Mouse (Mus musculus): ENCODE results near the gene Rasa3.

Gene Rasa3

DNA sequence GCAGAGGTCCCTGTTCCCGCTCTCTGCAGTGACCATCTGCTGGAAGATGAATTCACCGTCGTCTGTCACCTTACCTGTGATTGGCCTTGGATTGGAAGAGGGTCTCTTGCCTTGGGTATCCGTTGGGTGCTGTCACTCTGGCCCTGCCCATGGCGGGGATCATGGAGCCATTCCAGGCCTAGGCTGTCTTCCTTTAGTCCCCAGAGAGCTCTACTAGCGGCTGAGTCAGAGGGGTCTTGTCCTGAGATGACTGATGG lies 125.9 kb downstream of the Rasa3 start:
- DNase-seq (ENCODE audit: low read depth, low spot score) = no peak

DNA sequence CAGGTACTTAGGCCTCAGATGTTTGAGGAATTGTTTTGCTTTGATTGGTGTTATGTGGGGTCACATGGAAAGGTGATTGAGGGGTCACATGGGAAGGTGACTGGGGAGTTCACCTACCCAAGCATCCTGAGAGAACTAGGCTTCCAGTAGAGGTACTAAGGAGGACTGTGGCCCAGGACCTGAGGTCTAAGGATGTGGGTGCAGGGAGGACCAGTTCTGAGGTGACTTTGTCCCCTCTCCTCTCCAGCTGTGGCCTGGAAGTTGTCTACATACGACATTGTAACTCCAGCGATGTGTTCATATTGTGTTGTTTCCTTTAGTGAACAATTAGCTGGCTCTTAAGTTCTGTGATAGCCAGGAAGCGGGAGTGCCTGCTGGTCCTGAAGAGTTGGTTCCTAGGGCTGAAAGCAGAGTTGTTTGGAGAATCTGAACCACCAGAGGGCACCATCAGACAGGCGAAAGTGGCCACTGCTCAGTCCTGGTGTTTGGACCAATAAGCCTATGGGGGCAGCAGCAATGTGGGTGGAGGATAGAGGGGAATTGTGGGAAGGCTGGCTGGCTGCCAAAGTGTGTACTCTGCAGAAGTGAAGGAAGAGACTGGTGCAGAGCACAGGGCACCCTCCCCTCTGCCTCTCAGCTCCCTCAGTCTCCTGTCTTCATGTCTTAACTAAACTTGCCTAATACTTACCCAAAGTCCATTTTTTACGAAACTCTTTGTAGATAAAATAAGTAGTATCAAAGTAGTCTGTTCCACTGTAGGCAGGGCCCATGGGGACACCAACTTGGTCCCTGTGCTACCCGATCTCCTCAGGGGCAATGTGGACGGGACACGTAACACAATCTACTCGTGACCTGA lies 126.5 kb downstream of the Rasa3 start:
- DNase-seq (ENCODE audit: low read depth, low spot score) = peak; percentile 75

DNA sequence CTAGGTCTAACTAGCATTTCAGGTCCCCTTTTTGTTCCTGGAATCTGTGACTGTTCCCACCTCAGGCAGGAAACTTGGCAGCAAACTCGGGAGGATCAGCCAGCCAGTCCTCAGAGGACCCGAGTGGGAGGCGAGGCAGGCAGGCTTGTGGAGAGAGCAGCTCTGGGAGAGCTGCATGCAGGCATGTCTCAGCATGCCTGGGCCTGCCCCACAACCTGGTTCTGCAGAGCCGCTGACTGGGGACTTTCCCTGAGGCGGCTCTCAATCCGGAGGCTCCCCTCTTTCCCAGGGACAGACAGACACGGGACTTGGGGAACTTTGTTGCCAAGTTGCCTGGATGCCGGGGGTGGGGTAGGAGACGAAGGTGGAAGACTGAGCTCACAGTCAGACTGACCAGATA lies 128.6 kb downstream of the Rasa3 start:
- no peak for DNase-seq (ENCODE audit: low read depth, low spot score)

DNA sequence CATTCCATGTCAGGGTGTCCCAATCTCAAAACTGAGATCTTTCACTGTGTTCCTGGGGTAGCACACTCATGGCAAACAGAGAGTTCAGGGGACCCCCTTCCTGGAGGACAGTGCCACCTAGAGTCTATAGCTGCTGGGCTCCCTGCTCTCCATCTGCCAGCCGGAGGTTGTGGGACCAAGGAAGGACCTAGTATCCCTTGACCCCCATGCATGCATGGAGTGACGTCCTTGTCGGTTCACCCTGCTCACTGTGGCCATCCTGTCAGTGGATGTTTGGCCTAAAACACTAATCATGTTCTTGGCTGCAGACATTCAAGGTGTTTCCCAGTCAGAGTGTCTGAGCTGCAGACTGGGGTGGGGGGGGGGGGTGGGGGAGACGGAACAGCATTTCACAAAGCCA lies 129.2 kb downstream of the Rasa3 start:
- no peak for DNase-seq (ENCODE audit: low read depth, low spot score)

DNA sequence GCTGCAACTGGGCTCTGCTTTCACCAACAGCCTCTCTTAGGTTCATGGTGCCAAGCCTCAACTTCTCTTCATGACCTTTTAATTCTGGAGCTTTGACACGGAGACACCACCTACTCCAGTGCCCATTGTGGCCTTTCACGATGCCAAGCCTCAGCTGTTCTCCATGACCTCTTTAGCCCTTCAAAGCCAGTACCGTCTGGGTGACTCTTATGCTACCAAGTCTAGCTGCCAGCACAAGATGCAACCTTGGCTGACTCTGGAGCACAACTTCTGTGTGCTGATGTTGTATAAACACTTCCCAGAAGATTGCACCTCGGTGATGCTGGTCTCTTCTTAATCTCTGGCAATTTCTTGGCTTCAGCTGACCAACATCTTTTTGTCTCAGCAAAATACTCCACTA lies 131.0 kb downstream of the Rasa3 start:
- DNase-seq (ENCODE audit: low read depth, low spot score) = no peak

DNA sequence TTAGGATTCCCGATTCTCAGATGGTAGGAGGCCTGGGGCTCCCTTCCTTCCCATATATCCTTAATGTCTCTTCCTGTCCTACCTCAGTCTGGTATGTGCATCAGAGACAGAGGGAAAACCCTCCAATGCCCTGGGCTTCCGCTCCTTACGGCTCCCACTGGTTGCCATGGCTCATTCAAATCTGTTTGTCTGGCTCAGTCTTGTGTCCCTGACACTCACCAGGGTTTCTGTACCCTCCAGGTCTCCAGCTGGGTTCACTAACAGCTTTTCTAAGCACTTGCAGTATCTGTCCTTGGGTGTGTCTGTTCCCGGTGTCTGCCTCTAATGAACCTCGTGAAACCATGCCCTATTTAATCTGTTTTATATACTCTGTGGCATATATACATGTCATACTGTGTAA lies 135.9 kb downstream of the Rasa3 start:
- DNase-seq (ENCODE audit: low read depth, low spot score) = no peak

DNA sequence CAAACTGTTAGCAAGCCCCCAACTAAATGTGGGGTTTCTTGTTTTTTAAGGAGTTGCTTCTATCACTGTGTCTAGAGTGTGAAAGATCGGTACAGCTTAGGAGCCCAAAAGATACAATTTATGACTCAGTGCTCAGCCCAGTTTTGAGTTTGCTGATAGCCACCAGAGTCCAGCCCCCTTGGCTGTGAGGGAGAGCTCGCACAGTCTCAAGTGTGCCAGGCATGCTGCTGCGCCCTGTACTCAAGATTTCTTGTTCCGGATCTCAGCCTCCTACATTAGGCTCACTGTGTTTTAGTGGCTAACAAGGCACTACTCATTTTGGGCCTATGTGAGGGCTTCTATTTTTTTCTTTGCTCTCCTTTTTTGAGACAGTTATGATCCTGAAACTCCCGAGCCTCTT lies 137.3 kb downstream of the Rasa3 start:
- DNase-seq (ENCODE audit: low read depth, low spot score) = no peak

DNA sequence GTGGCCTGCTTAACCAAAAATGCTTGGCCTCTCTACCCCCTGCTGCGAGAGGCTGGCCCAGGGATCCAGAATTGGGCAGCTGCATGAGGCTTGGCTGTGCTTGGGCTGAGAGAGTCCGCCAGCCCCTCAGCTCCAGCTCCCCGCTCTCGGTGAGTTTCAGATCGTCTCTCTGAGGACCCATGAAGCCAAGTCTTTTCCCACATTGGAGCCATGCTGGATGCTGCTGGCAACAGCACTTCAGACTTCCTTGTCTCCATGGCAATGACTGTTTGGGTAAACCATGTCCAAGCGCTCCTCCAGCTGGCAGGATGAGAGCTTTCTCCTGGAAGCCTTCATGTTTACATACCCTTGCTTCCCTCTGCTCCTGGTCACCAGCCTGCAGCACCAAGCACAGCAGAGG lies 138.6 kb downstream of the Rasa3 start:
- no peak for DNase-seq (ENCODE audit: low read depth, low spot score)

DNA sequence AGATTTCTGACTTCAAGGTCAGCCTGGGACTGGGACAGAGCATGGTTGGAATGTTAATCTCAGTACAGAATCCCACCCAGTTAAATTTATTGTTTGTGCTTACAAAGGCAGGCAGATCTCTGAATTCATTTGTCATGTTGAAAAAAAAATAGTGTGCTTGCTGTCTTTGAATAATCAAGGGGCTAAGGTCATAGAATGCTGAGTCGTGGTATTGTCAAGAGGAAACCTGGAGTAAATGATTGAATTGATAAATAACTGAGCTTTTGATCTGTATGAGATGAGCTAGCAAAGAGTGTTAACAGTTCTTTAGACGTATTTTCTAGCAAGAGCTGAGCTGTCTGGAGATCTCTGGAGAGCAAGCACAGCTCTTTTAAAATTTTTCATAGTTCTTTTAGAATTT lies 140.3 kb downstream of the Rasa3 start:
- DNase-seq (ENCODE audit: low read depth, low spot score) = no peak

DNA sequence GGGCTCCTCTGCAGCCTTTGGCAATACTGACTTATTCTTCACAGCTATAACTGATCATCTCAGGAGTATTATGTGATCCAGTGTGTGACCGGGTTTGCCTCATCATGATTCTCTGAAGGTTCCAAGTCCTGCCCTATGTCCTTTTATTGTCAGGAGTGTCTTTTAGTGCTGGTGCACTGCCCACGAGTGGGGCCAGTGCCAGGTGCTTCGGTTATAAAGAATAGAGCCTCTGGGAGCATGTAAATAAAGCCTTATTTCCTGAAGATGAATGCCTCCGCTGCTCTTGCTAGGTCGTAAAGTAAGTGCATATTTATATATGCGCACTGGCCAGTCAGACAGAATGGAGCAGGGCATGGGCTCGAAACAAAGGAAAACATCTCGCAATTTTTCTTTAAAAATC lies 144.3 kb downstream of the Rasa3 start:
- no peak for DNase-seq (ENCODE audit: low read depth, low spot score)

DNA sequence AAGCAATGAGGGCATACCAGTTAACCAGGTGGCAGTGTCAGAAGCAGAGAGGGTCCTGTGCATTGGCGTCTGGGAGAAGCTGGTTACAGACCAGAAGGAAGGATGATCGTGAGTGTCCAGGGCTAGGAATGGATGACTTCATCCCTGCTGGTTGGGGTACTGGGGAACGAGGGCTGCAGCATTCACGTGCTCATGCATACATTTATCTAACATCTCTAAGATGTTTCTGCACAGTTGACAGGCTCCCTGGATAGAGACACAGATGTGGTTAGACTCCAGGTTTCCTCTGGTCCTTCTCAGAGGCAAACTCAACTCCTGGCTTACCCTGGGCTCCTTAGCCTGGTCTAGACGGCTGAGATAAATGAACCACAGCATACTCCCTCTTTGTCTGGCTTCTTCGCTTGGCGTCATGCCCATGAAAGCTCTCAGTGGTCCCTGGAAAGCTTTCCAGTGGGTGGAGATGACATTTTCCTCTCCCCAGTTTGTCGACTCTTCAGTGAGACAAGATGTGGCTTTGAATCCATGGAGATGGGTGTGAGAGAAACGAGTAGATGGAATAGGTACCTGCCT lies 145.7 kb downstream of the Rasa3 start:
- DNase-seq (ENCODE audit: low read depth, low spot score) = no peak

DNA sequence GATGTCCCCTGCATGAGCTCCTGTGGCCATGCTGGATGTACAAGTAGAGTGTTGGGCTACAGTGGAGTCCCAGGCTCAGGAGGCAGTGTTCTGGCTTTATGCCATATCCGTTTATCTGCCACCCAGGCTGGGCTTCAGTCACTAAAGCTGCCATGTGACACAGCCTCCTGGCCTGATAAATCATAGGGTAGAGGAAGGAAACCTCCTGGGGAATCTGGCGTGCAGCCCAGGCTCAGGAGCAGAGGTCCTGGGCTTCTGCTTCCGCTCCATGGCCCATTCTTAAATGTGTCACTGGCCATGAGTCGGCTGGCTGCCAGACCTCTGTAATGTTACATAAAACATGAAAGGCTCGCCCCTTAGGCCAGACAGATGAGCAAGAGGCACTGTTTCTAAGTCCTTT lies 146.5 kb downstream of the Rasa3 start:
- DNase-seq (ENCODE audit: low read depth, low spot score) = no peak

DNA sequence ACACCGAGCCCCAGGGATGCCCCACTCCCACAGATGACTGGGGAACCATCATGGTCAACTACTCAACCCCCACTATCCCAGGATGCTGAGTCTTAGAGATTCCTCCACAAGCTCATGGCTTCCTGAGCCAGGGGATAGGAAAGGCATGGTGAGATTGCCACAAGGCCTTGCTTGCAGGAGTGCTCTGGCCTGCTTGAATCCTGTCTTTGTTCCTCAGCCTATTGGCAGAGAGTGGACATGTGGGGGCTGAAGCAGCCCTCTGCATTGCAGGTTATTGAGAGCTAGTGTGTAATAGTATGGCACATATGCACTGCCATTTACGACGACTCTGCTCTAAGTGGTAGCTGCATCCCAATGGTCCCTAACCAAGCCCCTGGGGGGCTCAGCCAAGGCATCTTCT lies 147.0 kb downstream of the Rasa3 start:
- DNase-seq (ENCODE audit: low read depth, low spot score) = no peak

DNA sequence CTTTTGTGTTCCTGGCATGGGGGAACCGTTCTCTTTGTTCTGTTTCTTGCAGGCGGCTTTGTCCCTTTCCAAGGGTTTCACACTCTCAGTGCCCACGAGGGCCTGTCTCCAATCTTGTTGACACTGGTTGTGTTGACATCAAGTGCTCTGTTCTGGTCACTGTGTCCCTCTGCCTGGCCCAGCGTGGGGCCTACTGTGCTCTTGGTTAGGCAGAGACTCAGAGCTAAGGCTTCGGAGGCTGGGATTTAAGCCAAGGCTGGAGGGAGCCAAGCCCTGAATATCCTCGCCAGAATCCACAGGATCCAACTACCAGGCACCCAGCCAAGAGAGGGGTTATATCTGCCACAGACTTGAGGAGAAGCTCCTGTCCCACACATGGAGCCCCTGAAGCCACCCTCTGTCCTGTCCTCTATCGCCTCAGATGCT lies 147.5 kb downstream of the Rasa3 start:
- no peak for DNase-seq (ENCODE audit: low read depth, low spot score)

DNA sequence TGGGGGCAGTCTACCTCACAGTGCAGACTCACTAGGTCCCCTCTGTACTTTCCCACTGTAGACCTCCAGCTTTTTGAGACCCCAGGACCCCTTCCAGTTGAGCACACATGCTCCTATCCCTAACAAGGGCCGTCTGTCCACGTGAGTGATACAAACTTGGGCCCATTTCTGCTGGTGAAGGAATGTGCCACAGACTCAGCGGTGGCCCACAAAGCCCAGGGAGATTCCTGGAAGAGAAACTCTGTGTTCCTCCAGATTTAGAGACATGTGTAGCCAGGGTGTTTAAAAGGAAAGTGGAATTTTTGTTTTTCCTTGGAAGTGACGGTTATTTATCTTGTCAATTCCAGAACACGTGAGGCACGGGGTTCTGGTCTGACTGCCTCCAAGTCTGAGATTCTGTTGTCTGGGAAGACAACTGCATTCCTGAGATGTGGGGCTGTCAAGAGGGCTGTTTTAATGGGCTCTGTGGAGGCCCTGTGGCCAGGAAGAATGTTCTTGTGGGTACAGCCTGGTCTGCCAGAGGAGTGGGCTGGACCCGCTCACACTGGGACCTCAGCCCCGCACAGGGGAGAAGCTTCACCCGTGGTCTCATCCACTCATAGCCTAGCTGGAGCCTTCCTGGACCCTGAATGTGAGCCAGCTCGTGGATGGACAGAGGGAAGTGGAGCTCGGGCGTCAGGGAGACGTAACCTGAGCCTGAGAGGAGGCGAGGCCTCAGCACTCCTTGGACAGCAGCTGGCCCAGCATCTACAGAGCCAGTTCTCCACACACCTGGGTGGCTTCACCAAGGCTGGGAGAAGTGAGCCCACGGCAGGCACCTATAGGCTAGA lies 148.2 kb downstream of the Rasa3 start:
- DNase-seq (ENCODE audit: low read depth, low spot score) = no peak

DNA sequence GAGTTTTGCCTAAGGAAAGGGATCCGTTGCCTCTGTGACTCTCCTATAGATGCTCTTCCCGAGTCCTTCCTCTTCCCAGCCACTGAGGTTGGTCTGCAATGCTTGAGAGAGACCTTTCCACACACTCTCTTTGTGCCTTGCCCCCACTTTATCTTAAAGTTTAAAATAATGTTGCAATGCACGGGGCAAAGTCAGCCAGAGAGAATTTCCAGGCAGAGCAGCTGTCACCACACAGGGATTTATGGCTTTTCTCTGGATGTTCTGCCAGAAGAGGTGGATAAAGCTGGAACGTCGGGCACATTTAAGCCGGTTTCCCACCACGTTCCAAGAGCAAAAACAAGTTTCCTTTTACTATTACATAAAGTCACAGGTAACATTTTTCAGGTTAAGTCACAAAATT lies 156.0 kb downstream of the Rasa3 start:
- no peak for DNase-seq (ENCODE audit: low read depth, low spot score)

DNA sequence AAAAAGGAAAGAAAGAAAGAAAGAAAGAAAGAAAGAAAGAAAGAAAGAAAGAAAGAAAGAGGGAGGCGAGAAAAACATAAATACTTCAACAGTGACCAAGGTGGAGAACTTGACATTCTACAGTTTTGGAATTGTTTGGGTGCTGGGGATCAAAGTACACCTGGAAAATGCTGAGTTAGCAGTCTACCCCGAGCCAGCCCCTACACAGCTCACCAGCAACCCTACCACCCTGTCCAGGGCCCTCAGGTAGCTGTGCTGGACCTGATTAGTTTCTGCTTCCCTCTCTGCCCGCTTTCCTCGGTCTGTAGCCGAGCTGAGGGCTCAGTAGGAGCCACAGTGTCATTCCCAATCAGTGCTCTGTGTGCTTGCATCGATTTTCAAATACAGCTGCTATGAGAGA lies 157.1 kb downstream of the Rasa3 start:
- no peak for DNase-seq (ENCODE audit: low read depth, low spot score)

DNA sequence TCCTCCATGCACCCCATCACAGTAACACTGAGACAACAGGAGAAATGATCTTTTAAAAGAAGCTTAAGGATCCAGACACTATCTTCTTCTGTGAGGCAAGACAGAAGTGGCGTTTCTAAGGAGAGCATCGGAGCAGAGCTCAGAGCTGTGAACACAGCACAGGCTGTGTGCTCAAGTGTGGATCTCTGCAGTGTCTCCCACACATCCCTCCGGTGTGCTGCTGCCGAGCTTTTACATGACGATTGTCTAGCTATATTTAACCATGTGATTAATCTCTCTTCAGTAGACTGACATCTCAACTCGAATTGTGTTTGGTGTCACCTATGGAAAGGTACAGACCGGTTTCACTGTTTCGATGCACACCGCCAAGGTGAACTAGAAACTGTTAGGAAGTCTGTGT lies 157.9 kb downstream of the Rasa3 start:
- no peak for DNase-seq (ENCODE audit: low read depth, low spot score)

DNA sequence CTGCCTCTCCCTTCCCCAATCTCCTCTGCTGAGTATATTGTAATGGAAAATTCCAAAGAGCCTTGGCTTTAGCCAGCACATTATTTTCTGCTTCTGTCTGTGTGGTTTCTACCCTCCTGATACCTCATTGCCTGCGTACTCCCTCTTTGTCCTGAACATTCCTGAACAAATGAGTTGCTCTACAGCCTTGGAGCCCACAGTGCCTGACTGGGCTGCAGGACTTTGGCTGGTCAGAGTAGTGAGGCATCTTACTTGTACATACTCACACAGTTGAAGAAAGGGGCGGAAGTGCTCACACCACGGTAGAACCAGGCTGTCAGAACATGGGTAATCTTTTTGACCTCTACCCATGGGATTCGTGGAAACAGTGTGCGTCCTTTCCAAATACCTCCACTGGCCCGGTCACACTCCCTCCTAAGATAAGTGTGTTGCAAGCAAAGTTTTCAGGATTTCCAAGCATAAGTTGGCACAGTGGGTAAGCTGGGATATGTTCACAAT lies 160.1 kb downstream of the Rasa3 start:
- no peak for DNase-seq (ENCODE audit: low read depth, low spot score)
